Mouse (Mus musculus) lung, postnatal 25 days (tissue): Measurements from ENCODE around the gene 1700001C19Rik.

Experiments used
- DNase-seq: peaks from one replicate; pipeline ENCODE4 v3.0.0; 2022; ENCODE audit warnings: low spot score

Gene 1700001C19Rik

DNA sequence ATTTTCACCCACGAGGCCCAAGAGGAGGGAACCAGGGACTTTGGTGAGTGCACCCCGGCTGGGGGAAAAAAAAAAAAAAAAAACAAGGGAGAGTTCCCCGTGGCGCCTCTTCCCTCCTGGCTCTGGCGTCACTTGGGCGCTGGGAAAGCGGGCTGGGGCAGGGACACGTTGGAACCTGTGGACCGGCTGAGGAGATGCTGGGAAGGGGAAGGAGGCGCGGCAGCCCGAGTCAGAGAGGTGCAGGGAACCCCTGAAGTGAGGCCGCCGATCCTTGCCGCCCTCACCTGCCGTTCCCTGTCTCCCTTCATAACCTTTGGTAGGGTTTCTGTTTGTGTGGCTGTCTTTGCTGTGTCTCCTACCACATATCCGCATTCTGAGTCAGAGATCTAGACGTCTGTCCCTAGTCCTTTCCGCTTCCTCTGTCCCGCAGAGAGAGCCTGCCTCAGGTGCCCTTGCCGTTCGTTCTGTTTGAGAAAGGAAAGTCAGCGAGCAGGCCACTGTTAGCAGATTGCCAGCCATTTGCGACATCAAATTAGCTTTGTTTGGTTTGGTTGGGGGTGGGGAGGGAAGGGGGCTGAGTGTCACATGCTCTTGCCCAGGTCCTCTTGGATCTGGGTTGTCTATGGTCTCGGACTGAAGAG is at the start of gene 1700001C19Rik:
Gene 1700001C19Rik, minus strand, starts transcription at position 470 of the 641 bp plus-strand sequence.
- DNase-seq = peak; percentile 36

DNA sequence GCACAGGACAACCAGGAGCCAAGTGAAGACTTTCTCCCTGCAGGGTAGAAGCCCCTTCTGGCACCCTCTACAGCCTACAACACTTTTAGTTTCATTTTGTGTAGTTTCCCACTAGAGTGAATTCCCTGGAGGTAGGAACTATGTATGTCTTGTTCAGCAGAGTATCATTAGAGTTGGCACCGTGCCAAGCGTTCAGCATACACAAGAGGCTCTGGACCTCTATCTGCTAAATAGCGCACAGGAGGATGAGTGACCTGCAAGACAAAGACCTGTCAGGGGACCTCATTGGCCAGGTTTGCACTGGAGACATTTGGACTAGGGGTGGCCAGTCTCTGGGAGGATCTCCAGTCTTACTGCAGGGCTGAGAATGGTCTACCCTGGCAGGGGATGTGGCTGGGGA is 48.6 kb upstream of the 1700001C19Rik start:
- no peak for DNase-seq

DNA sequence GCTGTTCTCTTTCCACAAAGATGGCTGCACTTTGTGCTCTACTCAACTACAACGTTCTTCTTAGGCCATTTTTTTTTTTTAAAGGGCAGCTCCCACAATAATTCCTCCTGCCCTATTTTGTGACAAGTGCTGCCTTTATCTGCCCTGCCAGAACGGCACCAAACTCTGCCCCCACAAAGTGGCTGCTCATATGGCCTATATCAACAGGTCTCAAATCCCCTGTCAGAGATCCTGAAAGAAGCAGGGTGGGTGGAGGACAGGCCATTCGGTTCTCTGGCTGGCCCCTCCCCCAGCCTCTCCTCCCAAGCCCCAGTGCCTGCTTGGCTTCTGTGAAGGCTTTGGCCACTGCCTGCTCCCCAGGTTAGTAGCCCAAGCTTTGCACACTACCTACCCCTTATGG is 47.8 kb upstream of the 1700001C19Rik start:
- DNase-seq = no peak

DNA sequence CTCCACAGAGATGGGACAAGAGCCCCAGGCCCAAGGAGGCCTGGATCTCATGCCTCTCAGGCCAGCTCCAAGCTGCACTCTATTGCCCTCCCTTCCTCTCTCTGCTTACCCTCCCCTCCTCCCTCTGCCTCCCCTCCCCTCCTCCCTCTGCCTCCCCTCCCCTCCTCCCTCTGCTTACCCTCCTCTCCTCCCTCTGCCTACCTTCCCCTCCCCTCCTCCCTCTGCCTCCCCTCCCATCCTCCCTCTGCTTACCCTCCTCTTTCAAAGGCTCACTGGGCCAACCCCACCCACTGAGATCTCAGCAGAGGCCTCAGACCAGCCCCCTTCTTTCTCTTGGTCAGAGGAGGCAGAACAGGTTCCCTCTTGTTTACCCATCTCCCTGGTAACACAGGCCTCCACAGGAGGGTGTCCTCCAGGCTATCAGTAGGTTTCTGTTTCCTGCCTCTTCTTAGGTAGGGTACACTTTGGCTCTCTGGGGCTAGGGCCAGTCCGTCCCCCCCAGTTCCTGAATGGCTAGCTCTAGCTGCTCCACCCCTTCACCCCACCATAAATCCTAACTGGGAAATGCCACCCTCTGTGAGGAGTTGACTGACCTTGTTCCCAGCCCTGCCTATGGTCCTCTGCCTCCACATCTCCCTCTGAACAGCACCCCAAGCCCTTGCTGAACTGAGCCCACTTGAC is 47.2 kb upstream of the 1700001C19Rik start:
- peak; percentile 88 for DNase-seq

DNA sequence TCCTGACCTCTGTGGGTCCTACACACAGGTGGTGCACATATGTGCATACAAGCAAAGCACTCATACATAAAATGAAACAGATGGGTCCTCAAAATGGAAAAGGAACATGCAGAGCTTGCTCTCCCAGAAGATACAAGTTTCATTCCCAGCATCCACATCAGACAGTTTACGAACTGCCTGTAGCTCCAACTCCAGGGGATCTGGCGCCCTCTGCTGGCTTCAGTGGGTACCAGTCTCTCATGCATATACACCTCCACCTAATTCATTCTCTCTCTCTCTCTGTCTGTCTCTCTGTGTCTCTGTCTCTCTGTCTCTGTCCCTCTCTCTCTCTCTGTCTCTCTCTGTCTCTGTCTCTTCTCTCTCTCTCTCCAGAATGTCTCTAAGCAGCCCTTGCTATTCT is 45.2 kb upstream of the 1700001C19Rik start:
- peak; percentile 75 for DNase-seq

DNA sequence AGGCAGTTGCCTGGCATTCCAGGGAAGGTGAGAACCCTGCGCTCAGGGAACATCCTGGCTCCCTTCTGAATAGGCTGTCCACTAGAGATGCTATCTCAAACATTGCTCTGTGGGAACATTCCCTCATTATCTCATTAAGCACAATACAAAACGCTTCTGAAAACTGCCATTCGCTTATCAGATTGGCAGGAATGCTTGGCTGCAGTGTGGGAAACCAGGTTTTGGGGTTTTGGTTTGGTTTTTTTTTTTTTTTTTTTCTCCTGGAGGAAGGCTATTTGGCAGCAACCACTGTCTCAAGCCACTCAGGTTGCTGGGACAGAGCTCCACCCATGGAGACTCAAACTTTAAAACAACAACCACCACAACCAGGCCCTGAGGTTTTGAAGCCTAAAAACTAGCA is 42.7 kb upstream of the 1700001C19Rik start:
- DNase-seq = no peak

DNA sequence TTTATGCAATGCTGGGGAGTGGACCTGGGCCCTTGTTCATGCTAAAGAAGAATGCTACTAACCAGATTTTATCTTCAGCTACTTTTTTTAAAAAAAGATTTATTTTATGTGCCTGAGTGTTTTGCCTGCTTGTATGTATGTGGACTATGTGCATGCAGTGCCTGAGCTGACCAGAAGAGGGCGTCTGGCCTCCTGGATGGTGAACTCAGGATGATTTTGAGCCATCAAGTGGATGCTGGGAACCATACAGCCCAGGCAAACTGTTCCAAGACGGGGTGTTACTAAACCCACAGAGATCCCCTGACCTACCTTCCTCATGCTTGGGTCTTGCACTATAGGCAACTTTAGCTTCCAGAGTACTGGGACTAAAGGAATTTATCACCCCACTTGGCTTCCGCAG is 38.5 kb upstream of the 1700001C19Rik start:
- DNase-seq = no peak

DNA sequence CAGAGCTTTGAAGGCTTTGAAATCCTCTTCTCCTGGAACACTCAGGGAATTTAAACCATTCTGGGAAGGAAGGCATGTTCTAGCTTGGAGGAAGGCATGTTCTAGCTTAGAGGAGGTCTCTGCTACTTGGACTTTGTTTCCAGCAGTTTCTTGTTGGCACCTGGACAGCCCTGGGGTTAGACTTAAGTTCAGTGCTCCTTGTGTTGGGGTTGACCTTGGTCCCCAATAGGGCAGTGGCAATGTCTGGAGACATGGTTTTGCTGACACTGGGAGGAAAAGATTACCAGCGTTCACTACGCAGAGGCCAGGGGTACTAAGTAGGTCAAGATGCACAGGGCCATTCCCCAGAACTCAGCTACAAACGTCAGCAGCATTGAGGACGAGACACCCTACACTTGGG is 38.0 kb upstream of the 1700001C19Rik start:
- DNase-seq = no peak

DNA sequence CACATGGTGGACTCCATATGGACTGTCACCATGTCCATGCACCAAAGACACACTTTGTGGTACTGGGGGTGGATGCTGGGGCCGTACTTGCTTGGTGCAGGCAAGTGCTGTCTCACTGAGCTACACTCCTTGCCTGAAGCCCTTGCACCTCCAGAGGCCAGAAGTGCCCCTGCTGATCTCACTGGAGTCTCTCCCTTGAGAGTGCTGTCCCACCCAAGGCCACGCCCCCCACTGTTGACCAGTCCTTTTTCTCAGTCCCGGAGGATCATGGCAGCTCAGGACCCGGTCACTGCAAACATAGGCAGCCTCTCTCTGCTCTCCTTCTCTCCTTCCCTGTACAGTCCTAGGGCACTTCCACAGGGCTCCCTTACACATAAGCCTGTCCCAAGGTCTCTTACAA is 37.1 kb upstream of the 1700001C19Rik start:
- DNase-seq = no peak

DNA sequence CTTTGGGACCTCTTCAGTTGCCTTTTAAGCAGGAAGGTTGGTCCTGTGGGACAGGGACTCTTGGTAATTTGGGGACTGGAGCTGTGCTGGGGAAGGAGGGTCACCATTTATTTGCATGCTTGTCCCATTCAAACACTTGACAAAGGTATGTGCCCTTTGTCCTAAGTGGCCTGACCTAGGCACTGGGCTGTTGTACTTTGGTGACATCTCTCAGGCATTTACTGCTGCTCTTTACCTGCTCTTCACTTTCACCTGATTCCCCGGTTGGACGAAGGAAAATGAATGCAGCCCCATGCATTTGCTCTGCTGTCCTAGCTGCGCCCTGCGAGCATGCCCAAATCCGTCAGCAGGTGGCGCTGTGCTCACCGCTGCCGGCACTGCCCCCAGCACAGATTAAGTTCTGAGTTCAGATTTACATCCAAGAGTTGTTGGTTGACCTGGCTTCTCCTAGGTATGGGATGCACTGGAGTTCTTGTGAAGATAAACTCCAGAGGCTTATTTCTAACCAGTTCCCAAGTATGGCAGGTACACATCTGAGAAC is 36.3 kb upstream of the 1700001C19Rik start:
- peak; percentile 60 for DNase-seq

DNA sequence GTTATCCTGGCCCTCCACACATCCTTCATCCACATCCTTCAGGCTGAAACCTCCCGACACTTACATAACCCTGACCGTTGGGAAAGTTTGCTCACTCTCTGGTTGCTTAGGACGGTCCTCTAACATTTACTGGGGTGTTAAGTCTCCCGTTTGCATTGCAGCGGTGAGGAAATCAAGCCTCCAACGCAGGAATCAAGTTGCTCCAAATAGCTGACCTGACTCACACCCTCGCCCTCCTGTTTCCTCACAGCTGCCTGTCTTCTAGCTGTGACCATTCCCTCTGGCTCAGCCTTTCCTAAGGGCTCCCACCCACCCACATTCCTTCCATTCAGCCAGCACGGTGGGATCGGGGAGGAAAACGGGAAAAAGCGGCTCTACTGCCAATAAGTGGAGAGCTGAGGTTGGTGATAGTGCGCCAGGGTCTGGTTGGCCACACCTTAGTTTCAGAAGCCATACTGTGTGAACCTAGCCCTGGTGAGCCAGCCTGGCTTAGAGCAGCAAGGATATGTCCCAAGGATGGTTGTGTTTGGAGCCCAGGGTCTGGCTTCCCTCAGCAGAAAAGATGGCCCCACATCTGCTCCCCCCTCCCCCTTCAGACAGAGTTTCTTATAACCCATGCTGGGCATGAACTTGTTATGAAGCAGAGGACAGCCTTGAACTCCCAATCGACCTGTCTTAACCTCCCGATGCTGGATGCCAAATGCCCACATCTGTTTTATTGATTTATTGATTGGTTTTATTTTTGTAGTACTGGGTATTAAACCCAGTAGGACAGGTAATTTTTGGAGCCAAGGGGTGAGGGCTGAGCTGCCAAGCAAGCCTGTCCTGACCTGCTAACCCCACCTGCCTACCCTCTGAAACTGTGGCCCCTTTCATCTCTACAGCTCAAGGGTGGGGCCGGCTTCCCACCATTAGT is 35.5 kb upstream of the 1700001C19Rik start:
- peak; percentile 46 for DNase-seq

DNA sequence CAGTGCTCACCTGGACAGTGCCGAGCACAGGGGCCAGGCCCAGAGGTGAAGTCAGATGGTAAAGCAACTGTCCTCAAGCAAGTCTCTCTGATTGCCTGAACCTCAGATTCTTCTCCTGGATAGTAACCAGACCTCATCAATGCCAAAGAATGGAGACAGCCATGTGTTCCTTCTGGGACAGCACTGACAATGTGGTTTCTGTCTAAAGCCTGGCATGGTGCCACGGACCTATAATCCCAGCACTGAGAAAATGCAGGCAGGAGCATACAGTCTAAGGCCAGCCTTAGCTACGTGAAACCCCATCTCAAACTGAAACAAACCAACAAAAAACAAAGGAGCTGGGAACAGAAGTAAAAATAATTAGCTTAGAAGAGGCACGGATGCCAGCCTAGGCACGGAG is 33.5 kb upstream of the 1700001C19Rik start:
- DNase-seq = no peak

DNA sequence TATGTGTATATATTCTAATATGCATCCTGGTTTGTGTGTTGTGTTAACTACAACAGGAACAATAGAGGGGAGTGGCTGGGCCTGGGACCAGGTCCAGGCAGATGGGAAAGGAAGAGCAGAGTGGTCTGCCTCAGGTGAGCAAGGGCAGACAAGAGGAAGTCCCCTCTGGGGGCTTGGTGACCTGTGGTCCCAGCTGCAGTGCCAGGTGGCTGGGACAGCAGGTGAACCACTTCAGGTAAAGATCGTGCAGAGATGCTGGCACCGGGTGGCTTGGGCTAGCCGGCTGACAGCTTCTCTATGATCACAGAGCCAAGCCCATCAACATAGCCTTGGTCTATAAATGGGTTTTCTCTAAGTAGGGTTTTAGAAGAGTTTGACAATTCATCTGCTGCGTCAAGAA is 32.9 kb upstream of the 1700001C19Rik start:
- no peak for DNase-seq

DNA sequence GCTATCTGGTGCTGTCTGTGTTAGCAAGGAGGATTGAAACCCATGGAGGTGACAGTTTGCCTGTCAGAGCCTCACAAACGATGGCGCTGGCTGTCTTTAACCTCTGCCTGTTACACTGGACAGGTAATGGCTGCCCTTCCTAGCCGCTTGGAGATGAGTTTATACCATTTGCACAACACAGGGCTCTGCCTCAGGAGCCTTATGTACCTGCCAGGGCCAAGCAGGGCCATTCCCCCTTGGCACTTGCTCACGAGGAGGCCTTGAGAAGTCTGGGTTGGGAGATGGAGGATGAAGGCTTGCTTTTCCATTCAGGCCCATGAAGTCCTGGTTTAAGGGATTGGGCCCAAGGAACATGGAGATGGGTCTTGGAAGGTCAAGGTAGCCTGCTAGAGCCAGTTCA is 32.5 kb upstream of the 1700001C19Rik start:
- DNase-seq = no peak

DNA sequence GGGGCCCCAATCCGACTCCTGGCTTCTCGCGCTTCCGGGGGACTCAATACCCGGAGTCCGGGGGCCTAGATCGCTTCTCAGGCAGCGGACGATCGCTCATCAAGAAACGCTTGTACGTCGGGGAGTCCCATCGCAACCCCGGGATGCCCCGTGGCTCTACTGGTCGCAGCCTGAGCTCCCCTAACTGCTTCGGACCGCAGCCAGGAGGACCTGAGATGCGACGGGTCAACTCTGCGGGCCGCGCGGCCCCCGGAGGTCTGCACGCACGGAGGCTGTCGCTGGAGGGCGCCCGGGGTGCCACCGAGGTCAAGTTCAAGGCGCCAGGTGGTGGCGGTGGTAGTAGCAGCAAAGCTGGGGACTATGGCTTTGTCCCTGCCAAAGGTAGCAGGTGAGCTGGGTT is 31.3 kb upstream of the 1700001C19Rik start:
- DNase-seq = no peak

DNA sequence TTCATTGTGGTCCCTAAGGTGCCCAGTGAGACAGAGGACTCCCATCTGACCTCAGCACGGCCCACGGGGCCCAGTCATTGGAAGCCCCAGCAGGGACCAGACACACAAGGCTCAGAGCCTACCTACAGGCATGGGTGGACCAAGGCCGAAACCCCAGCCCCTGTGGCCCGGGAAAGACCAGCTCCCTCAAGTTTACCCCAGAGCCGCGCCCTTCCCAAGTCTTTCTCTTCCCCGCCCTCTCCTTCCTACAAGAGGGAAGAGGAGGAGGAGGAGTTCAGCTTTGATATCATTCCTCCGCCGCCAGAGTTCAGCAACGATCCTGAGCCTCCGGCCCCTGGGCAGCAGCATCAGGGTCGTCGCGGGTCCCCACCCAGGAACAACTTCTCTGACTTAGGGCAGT is 30.9 kb upstream of the 1700001C19Rik start:
- DNase-seq = no peak

DNA sequence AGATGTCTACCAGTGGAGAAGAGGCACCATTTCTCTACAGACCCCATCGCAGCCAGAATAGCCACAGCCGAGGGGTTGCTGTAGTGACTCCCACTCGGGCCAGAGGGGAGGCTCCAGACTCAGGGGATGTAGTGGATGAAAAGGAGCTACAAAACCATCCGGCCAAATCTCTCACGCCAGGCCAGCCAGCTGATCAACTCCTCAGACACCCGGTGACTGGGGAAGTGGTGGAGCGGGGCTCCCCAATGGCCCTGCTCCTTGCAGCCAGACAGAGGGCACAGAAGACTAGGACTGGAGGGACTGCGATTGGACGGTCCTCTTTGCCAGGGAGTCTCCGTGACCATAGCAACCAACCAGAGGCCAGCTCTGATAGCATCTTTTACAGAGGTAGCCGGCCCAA is 30.5 kb upstream of the 1700001C19Rik start:
- DNase-seq = no peak

DNA sequence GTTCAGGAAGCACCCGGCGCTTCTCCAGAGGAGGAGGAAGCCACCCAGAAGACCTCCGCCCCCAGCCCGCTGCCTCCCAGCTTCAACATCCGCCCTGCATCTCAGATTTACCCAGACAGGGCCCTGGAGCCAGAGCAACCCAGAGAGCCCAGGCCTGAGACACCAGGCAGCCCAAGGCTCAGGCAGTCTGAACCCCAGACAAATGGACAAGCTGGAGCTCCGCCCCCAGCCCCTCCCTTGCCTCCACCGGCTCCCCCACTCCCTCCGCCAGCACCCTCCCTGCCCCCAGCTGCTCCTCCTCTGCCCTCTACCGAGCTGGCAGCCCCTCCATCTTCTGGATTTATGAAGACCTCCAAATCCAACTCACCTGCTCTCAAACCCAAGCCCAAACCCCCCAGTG is 29.1 kb upstream of the 1700001C19Rik start:
- DNase-seq = no peak

DNA sequence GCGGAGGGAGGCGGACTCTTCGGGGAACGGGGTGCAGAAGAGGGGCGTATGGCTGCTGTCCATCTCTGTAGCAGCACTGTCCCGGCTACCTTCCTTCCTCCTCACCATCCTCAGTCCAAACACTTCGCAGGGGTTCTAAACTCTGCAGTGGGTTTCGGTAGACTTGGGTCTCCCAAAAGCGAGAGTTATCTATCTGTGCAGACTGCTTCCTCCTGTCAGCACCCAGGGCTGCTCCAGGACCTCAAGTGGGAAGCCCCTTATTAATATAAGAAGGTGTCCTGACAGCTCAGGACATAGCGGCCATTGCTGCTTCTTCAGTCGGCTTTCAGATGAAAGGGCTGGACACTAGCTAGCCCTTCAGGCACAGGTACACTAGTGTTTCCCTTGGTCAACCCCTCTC is 27.8 kb upstream of the 1700001C19Rik start:
- DNase-seq = no peak

DNA sequence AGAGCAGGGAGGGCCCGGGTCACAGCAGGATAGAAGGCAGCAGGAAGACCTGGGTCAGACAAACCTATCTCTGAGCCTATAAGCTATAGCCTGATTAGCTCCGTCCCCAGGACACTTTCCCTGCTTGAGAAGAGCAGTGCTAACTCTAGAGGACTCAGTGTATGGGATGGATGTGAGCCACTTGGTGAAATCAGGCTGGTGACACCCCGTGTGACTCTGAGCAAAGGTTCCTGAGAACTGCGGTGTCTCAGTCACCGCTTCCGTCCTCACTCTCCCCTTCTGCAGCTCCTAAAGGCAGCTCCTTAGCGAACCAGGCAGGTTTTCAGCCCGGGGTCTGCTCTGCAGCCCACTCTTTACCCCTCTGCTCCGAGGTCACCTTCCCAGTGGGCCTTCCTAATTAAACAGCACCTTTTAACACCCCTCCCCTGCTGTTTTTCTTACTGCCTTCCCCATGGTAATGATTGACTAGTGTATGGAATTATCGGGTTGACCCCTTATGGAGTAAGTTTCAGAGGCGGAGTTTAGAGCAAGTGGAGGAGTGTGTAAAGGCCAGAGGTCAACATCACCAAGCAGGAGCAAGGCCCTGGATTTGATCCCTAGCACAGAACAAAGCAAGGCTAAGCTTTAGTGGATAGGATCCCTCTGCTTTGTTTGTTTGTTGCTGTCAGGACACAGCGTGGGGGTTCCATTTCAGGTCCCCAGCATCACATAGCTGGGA is 27.2 kb upstream of the 1700001C19Rik start:
- DNase-seq = no peak

DNA sequence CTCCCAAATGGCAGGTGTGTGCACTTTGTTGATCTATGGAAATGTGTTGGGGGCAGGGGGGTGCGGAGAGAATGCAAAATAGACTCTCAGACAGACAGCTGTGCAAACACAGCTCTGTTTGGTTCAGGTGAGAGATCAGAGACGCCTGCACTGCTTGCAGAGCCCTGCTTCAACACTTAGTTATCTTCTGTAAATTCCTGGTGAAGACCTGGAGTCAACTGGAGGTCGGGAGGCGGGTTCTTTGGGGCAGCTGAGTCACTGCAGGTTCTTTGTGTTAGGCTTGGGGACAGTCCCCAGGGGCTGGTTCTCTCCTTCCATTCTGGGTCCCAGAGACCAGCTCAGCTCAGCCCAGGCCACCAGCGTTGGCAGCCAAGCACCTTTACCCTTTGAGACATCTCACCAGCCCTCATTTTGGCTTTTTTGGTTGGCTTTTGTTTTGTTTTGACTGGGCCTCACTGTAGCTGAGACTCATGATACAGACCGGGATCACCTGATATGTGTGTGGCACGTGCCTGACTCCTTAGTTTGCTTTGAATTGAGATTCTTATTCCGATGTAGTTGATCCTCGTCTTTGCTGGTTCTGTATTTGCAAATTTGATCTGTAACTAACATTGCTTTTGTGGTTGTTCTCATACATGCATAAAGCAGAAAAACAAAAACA is 25.7 kb upstream of the 1700001C19Rik start:
- DNase-seq = no peak
